ENCODE assay signal across 11 mouse cellular contexts in the genomic region with DNA sequence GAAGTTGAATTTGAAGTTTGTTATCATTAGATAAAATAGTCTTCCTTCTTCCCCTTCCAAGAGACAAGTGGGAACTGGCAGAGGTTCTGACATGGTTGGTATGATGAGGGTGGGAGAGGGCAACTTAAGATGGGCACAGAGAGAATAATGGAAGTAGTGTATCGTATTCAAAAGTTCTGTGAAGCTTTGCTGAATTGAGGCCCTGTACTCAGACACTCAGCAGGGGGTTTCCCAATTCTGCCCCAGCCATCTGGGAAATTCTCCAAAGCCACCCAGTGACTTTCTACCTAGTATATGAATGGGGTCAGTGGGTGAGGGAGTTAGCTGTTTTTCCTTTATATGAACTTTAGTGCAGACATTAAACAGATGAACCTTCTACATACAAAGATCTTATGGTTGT.
"Had no signal": no experiment of that assay in that cellular context is flagged by ENCODE, and none has a peak within 500 bp of the region (broad histone marks: within the 10 kb centered on the region; RNA-seq: fewer than 3 reads in every experiment).

No protein-coding gene starts in this region.

- DNase-seq: kidney, postnatal 36 days; layer of hippocampus, adult 9-11 months; layer of hippocampus, postnatal 36 days; lung, postnatal 14 days; retina, postnatal 1 day; right cerebral cortex, postnatal 4 days; spleen, adult 18-20 months; thymus, adult 2 months; thymus, postnatal 36 days had no signal

- ATAC-seq: liver, embryonic 12.5 days; midbrain, embryonic 15.5 days had no signal
